Mouse (Mus musculus) embryonic facial prominence, embryonic 15.5 days (tissue): Measurements from ENCODE around the gene Zc3h8. TPM values are rescaled to one million over a fixed set of nuclear protein-coding genes. Genes with fewer than 3 reads are reported as not detected.

Source experiments
- ATAC-seq: fragments of 200-750 bp; cut with Nextera tagmentation; 2 replicates; pipeline ENCODE4 v1.8.0; 2017; ENCODE audit warnings: low read depth, moderate TSS enrichment; ENCODE audit not compliant: insufficient number of reproducible peaks, low FRiP score, low TSS enrichment
- H3K27ac ChIP-seq: fragments of 300-500 bp; sonication (generic); replicated peaks from 2 replicates; pipeline ENCODE4 v1.5.1; 2015; ENCODE audit warnings: mild to moderate bottlenecking, inconsistent platforms
- H3K27me3 ChIP-seq: fragments of 300-500 bp; sonication (generic); 2 replicates; pipeline ENCODE4 v1.6.1; 2015; ENCODE audit warnings: inconsistent platforms
- H3K36me3 ChIP-seq: fragments of 300-500 bp; sonication (generic); 2 replicates; pipeline ENCODE4 v1.6.1; 2015; ENCODE audit warnings: mild to moderate bottlenecking, inconsistent platforms
- H3K4me1 ChIP-seq: fragments of 300-500 bp; sonication (generic); 2 replicates; pipeline ENCODE4 v1.6.1; 2015; ENCODE audit warnings: inconsistent platforms
- H3K4me2 ChIP-seq: fragments of 300-500 bp; sonication (generic); replicated peaks from 2 replicates; pipeline ENCODE4 v1.6.1; 2015; ENCODE audit warnings: mild to moderate bottlenecking, inconsistent platforms
- H3K4me3 ChIP-seq: fragments of 300-500 bp; sonication (generic); replicated peaks from 2 replicates; pipeline ENCODE4 v1.5.1; 2015; ENCODE audit warnings: mild to moderate bottlenecking, inconsistent platforms
- H3K9ac ChIP-seq: fragments of 300-500 bp; sonication (generic); 2 replicates; pipeline ENCODE4 v1.6.1; 2015; ENCODE audit warnings: inconsistent platforms
- H3K9me3 ChIP-seq: fragments of 300-500 bp; sonication (generic); replicated peaks from 2 replicates; pipeline ENCODE4 v1.6.1; 2016; ENCODE audit warnings: inconsistent platforms
- WGBS: fragments of 180-500 bp; shearing (Covaris S2); methylation state at CpG from one replicate; pipeline ENCODE4 v1.1.7; 2015; 5-methylcytosine and 5-hydroxymethylcytosine counted together
- polyA plus RNA-seq: library from polyadenylated mRNA; unstranded; fragments of >200 nt; fragmentation: Nextera tagmentation; extraction: Ambion mirVana; gene quantifications from 2 replicates; pipeline ENCODE4 v1.2.1, GENCODE M21; 2015

The Zc3h8 gene
- polyA plus RNA-seq, 1 experiment from 2014 or later, result 6.8 TPM

DNA sequence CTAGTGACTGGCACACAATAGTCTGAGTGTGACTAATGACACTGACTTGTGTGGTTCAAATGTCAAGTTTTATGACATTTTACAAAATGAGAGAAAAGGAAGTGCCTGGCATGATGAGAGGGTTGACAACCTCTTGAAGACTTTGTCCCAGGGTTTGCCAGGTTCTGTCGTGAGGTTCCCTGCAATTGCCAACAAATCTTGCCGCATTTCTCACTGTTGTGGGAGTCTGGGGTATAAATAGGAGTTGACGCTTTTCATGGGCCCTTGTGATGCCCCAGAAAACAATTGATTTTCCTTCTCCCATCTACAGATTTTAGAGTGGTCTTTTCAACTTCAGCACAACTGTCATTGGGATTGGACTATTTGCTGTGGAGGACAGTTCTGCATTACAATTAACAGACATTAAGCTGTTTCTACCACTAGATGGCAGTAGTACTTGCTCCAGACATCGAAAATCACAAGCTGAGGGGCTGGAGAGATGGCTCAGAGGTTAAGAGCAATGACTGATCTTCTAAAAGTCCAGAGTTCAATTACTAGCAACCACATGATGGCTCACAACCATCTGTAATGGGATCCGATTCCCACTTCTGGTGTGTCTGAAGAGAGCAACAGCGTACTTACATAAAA, 4.2 kb upstream of the Zc3h8 start:
- Histone ChIP-seq H3K9me3 (no peaks in the 10 kb centered on the region), H3K36me3 (no peaks in the 10 kb centered on the region), H3K27ac (no peak overlapping the region), H3K9ac (no peak overlapping the region), H3K4me2 (no peak overlapping the region), H3K4me3 (no peak overlapping the region), H3K27me3 (no peaks in the 10 kb centered on the region), H3K4me1 (0 out of 2 replicates have a peak, but pooled peaks cover 4% of the 10 kb centered on the region)
- 32% methylated on average over 6 of the region's 6 CpGs for WGBS
- ATAC-seq, result no peak

DNA sequence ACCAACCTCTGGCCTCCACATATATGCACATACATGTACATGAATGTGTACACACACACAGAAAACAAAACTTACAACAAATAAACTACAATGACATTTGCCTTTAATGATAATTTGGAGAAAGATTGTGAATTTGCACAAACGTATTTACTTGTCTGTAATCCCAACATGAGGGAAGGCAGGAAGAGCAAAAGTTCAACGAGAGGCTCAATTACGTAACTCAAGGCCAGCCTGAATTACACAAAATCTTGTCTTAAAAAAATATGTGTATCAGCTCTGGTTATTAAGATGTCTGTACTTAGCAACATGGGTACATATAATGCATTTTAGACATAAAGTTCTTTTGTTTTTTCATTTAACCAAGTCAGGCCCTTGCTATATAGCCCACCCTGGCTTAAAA, 7.6 kb downstream of the Zc3h8 start:
- Histone ChIP-seq H3K4me1 (no peaks in the 10 kb centered on the region), H3K27ac (no peak overlapping the region), H3K4me3 (no peak overlapping the region), H3K27me3 (no peaks in the 10 kb centered on the region), H3K36me3 (peaks cover 12% of the 10 kb centered on the region; the same call in 1 of the 2 replicates), H3K9ac (no peak overlapping the region), H3K9me3 (no peaks in the 10 kb centered on the region), H3K4me2 (no peak overlapping the region)
- 78% methylated on average over 3 of the region's 3 CpGs for WGBS
- no peak for ATAC-seq

DNA sequence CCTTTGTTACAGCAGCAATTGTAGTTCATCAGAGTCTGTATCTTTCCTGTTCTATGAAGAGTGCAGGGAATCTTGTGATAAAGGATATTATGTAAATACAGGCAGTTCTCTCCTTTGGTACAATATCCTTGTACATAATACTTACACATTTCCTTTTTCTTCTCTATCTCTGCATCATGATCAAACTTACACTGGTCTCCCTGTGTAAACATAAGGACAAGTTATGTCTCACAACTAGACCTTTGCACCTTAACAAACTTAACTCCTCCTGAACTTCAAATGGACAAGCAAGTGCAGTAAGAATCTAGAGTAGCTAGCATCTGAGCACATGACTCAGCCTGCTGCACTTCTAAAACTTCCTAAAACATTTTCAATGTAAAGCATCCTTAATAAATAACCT, 13.2 kb downstream of the Zc3h8 start:
- H3K36me3 ChIP-seq, result peaks cover 17% of the 10 kb centered on the region
- no peak overlapping the region for H3K4me3 ChIP-seq
- H3K9ac ChIP-seq, result no peak overlapping the region
- H3K9me3 ChIP-seq, result no peaks in the 10 kb centered on the region
- H3K27me3 ChIP-seq, result no peaks in the 10 kb centered on the region
- no peak overlapping the region for H3K27ac ChIP-seq
- no peak overlapping the region for H3K4me2 ChIP-seq
- no peak for ATAC-seq
- H3K4me1 ChIP-seq, result no peaks in the 10 kb centered on the region

DNA sequence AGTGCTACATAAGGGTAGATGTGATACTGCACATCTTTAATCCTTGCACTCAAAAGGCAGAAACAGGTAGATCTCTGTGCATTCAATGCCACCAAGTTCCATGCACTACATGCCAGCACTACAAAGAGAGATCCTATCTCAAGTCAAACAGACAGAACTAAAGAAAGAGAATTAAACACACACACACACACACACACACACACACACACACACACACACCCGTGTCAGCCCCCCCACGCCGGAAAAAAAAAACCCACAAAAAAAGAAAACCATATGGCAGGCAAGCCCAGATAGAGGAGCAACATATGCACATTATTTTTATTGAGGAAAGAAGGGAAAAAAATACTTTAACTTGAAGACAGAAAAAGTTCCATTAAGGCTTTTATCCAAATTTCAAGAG, 15.4 kb downstream of the Zc3h8 start:
- Histone ChIP-seq H3K4me3 (no peak overlapping the region), H3K4me2 (no peak overlapping the region), H3K9ac (no peak overlapping the region), H3K36me3 (peaks cover 19% of the 10 kb centered on the region), H3K27me3 (no peaks in the 10 kb centered on the region), H3K4me1 (no peaks in the 10 kb centered on the region), H3K9me3 (no peaks in the 10 kb centered on the region), H3K27ac (no peak overlapping the region)
- 62% methylated on average over 3 of the region's 3 CpGs for WGBS
- no peak for ATAC-seq

DNA sequence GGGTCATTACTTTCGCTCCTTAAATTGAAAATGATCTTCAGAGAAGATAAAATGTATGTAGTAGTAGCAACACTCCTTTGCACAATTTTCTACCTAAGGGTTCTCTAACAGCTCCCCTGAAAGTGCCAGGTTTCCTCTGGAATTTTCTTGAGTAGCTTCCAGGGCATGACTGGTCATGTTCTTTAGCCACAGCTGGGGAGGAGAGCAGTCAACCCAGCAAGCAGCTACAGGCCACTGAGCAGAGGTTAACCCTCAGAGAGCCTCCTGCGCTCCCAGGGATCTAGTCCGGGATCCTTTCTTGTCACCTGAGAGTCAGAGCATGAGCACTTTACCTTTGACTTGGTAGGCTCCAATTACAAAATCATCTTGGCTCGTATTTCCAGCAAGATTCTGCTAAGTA, 19.1 kb downstream of the Zc3h8 start:
- ATAC-seq, result no peak
- H3K27ac ChIP-seq, result no peak overlapping the region
- H3K4me3 ChIP-seq, result no peak overlapping the region
- no peaks in the 10 kb centered on the region for H3K9me3 ChIP-seq
- H3K4me1 ChIP-seq, result no peaks in the 10 kb centered on the region
- WGBS, result 70% methylated on average over 4 of the region's 4 CpGs
- no peak overlapping the region for H3K4me2 ChIP-seq
- no peak overlapping the region for H3K9ac ChIP-seq
- H3K27me3 ChIP-seq, result no peaks in the 10 kb centered on the region
- peaks cover 8% of the 10 kb centered on the region for H3K36me3 ChIP-seq

DNA sequence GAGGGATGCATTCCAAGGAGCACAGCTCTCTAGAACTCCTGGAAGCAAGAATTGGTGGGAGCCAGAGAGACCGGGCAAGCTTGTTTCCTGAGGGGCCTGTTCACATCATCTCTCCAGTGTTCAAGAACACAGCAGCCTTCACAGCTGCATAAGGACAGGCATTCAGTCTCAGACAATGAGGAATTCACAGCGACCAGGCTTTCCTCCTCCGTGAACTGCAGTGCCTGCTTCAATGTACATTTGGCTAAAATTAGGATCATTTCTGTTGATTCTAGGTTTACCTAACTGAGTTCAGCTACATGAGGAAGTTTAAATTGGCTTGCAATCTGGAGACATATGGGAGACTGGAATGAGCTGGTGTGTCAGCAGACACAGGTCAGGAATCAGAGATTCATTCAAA, 27.3 kb downstream of the Zc3h8 start:
- no peaks in the 10 kb centered on the region for H3K27me3 ChIP-seq
- no peak overlapping the region for H3K9ac ChIP-seq
- no peak overlapping the region for H3K4me3 ChIP-seq
- 43% methylated on average over 3 of the region's 3 CpGs for WGBS
- no peak for ATAC-seq
- H3K36me3 ChIP-seq, result no peaks in the 10 kb centered on the region
- no peaks in the 10 kb centered on the region for H3K4me1 ChIP-seq
- H3K4me2 ChIP-seq, result no peak overlapping the region
- no peaks in the 10 kb centered on the region for H3K9me3 ChIP-seq
- no peak overlapping the region for H3K27ac ChIP-seq

DNA sequence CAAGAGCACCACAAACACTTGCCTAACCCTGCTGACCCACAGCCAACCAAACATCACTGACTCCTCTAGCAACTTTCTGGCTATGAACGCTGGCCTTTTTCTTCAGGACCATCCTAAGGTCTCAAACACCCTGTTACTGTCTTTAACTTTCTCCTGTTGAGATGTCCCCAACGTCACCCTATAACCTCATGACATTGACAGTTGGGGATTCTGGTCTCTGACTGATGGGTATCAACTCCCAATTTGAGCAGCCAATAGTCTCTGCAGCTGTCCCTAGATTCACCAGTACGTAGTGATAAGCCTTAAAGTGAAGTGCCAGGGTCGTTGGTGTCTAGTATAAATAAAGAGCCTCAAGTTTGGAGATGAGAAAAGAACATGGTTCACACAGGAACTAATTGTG, 28.9 kb downstream of the Zc3h8 start:
- H3K27ac ChIP-seq, result no peak overlapping the region
- ATAC-seq, result no peak
- no peak overlapping the region for H3K4me3 ChIP-seq
- H3K36me3 ChIP-seq, result no peaks in the 10 kb centered on the region
- 79% methylated on average over 4 of the region's 4 CpGs for WGBS
- no peaks in the 10 kb centered on the region for H3K4me1 ChIP-seq
- no peak overlapping the region for H3K9ac ChIP-seq
- H3K27me3 ChIP-seq, result no peaks in the 10 kb centered on the region
- no peak overlapping the region for H3K4me2 ChIP-seq
- H3K9me3 ChIP-seq, result no peaks in the 10 kb centered on the region

DNA sequence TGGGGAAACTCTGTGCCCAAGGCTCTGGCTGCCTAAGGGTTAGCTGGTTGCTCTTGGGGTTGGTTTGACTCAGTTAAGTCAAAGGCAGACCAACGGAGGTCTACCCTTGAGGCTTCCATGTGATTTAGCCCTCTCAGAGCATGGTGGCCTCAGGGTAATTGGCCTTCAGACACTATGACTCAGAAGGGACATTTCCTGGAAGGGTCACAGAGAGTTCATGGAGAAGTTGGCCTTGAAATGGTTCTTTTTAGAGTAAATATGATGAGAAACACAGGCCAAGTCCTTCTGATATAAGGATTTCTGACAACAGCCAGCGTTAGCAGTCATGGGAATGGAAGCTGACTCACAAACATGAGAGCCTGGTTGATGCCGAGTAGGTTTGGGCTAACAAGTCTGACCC, 40.2 kb downstream of the Zc3h8 start:
- H3K9ac ChIP-seq, result no peak overlapping the region
- no peak overlapping the region for H3K4me2 ChIP-seq
- no peaks in the 10 kb centered on the region for H3K9me3 ChIP-seq
- H3K4me3 ChIP-seq, result no peak overlapping the region
- H3K27me3 ChIP-seq, result no peaks in the 10 kb centered on the region
- 81% methylated on average over 3 of the region's 3 CpGs for WGBS
- no peak for ATAC-seq
- H3K36me3 ChIP-seq, result no peaks in the 10 kb centered on the region
- H3K27ac ChIP-seq, result no peak overlapping the region
- no peaks in the 10 kb centered on the region for H3K4me1 ChIP-seq

DNA sequence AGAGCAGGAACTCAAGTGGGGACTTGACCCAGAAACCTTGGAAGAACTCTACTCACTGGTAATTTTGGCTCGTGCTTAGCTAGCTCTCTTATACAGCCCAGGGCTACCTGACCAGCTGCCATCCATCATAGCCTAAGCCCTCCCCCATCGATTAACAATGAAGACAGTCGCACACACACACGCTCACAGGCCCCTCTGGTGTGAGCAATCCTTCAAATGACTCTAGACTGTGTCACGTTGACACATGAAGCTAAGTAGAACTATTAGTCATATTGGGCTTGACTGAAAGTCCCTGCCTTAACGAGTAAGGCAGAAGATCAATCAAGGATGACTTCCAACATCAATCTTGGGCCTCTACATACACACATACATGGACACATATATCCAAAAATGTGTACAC, 41.0 kb downstream of the Zc3h8 start:
- no peak for ATAC-seq
- 79% methylated on average over 6 of the region's 6 CpGs for WGBS
- H3K4me1 ChIP-seq, result no peaks in the 10 kb centered on the region
- H3K27me3 ChIP-seq, result no peaks in the 10 kb centered on the region
- no peak overlapping the region for H3K27ac ChIP-seq
- no peak overlapping the region for H3K4me3 ChIP-seq
- H3K9me3 ChIP-seq, result no peaks in the 10 kb centered on the region
- no peaks in the 10 kb centered on the region for H3K36me3 ChIP-seq
- no peak overlapping the region for H3K4me2 ChIP-seq
- H3K9ac ChIP-seq, result no peak overlapping the region

DNA sequence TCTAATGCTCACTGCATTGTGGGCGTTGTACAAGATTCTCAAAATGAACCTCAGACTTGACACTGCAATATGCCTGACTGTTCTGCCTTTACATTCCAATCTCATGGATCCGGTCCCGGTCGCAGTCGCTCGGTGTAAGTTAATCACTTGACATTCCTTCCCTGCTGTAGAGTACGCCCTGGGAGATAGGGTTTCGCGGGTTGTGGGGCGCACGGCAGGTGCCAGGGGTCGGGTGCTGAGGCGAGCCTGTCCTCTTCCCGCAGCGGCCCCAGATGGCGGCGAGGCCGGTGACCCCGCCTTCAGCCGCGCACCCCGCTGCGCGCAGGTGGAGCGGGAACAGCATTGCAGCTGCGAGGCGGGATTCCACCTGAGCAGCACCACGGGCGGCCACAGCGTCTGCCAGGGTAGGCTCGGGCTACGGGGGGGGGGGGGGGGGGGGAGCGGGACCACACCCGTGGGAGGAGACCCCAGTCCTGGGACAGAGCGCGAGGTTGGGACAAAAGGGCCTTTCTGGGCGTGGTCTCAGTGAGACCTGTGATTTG, 51.6 kb downstream of the Zc3h8 start:
- Histone ChIP-seq H3K9ac (no peak overlapping the region), H3K9me3 (no peaks in the 10 kb centered on the region), H3K4me1 (peaks cover 4% of the 10 kb centered on the region), H3K27me3 (no peaks in the 10 kb centered on the region), H3K27ac (no peak overlapping the region), H3K4me2 (peak overlapping the region; percentile 75), H3K4me3 (peak overlapping the region; percentile 38), H3K36me3 (no peaks in the 10 kb centered on the region)
- peak; percentile 71; the same call in 1 of the 2 replicates for ATAC-seq
- WGBS, result 3% methylated on average over 35 of the region's 37 CpGs

DNA sequence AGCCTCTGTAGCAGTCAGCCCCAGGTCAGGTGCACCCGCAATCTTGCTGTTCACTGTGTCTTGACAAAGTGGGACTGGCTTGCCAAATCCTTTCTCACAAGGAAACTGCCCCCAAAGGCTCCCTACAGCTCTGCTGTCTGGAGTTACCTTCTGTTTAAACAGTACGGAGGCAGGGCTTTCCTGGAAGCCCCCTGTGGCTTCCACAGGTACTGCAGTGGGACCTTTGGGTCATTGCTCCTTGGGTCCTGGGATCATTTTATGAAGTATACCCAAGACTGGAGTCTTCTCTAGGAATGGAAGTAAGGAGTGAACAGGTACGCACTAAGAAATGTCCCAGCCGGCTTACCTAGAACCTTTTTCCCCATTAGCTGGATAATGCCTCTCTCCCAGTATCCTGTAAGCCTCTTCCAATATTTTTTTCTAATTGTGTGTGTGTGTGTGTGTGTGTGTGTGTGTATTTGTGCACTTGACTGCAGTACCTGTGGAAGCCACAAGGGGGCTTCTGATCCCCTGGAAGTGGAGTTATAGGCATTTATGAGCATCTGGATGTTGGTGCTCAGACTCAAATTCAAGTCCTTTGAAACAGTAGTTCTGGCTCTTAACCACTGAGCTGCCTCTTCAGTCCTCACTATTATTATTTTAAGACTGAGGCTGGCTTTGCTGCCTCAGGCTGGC, 53.1 kb downstream of the Zc3h8 start:
- Histone ChIP-seq H3K36me3 (no peaks in the 10 kb centered on the region), H3K4me3 (no peak overlapping the region), H3K27ac (no peak overlapping the region), H3K4me2 (no peak overlapping the region), H3K27me3 (no peaks in the 10 kb centered on the region), H3K9me3 (no peaks in the 10 kb centered on the region), H3K9ac (no peak overlapping the region), H3K4me1 (peaks cover 4% of the 10 kb centered on the region)
- WGBS, result 91% methylated on average over 4 of the region's 4 CpGs
- ATAC-seq, result no peak
